Mouse (Mus musculus): ENCODE data around the gene Coa3.

GRCm38 (mm10) chr11:101236782-101237181, 42.1 kb downstream of the Coa3 start:
- TF ChIP-seq GATA1 (IDR thresholded peaks at IDR 0.05; ENCODE audit: borderline replicate concordance, low read length) (no peak), FLI1 (IDR thresholded peaks at IDR 0.05; ENCODE audit: low read length) (no peak)

Data from megakaryocyte, embryonic 14.5 days (primary cell).